Mouse (Mus musculus) MEL-GATA-1-ER (cell line): ENCODE results near the gene Lamtor4.

Experiments
- DNase-seq: peaks from one replicate; pipeline ENCODE4 v3.0.0-alpha.2; 2012; ENCODE audit warnings: low read depth; ENCODE audit errors: extremely low read depth

Lamtor4 gene

GRCm38 (mm10) chr5:138291638-138292037, 36.4 kb downstream of the Lamtor4 start:
- DNase-seq, result no peak

GRCm38 (mm10) chr5:138294158-138294557, 38.9 kb downstream of the Lamtor4 start:
- peak; percentile 36 for DNase-seq

- no peak for DNase-seq
Measured at GRCm38 (mm10) chr5:138299613-138300012, 44.3 kb downstream of the Lamtor4 start.
